Mouse (Mus musculus): Measurements from ENCODE around the gene Ctsl. TPM values are rescaled to one million over a fixed set of nuclear protein-coding genes. Genes with fewer than 3 reads are reported as not detected.
A peak's percentile ranks its signal among the peaks of the same experiment; 100 is the strongest.

Gene Ctsl
- 306 and 371 TPM in 2 replicates for total RNA-seq (2021)
- long read RNA-seq, experiment 1, transcript Ctsl-201 (8 exons, 1,971 nt) = major isoform, 529 of 585 reads
- long read RNA-seq, experiment 1, partial matches to known transcripts = 54 of 585 reads
- long read RNA-seq, experiment 1, other reads (novel, unspliced or antisense) = 2 of 585 reads
- long read RNA-seq, experiment 2, transcript Ctsl-201 (8 exons, 1,971 nt) = major isoform, 252 of 285 reads
- long read RNA-seq, experiment 2, partial matches to known transcripts = 32 of 285 reads
- long read RNA-seq, experiment 2, other reads (novel, unspliced or antisense) = 1 of 285 reads

DNA sequence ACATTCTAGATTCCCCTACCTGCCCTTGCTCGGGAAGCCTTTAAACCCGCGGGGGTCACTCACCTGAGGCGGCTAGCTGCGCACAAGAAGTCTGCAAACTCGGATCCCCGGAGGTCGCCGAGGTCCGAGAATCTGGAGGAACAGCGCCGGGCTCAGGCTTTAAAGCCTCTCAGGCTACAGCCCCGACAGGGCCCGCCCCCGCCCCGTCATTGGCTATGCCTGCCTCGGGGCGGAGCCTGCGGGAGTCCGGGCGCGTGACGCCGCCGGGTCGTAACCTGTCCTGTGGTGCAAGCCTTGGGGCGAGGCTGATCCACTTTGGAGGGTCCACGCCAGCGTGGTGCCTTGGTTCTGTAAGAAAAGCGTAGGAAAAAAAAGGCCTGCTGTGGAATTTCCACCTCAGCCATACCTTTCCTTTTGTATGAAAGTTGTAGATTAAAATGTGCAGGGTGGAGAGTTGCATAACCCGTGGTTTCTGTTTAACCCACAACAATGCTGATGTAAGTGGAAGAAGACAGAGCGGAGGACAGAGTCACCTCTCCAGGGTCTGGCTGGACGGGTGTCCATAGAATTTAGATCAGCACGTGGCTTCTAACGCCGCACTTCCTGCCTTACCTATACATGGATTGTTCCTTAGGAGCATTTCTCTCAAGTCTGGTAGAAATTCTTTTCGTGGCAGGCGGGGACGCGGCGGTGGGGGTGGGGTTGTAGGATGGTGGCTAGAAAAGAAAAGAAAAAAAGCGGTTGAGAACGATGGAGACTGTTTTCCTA, at the start of gene Ctsl:
Gene Ctsl, minus strand, starts transcription at position 718 of the 768 bp plus-strand sequence.
- DNase-seq = peak; percentile 96

DNA sequence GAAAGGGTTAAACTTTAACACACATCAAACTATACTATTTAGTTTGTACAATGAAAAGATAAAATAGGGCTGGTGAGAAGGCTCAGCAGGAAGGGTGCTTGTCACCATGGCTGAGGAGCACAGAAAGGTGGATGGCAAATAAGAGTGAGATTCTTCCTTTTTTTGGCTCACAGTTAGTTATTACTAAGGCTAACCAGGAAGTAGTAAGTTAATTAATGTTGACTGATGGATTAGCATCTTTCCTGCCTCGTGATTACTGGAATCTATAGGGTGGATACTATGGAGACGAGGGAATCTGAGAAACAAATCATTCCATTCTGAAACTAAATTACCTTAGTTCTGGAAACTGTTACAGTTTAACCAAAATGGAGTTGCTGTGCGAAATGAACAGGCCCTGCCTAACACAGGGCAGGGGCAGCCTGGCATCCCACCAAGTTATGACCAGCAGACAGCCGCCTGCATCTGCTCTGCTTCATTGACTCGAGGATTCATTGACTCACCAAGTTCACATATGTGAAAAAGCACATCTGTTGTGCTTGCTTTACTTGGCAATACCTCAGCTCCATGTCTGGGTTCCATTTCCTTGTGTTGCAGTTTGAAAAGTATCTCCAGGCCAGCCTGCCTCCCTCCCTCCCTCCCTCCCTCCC, 46.4 kb upstream of the Ctsl start:
- no peak for DNase-seq

DNA sequence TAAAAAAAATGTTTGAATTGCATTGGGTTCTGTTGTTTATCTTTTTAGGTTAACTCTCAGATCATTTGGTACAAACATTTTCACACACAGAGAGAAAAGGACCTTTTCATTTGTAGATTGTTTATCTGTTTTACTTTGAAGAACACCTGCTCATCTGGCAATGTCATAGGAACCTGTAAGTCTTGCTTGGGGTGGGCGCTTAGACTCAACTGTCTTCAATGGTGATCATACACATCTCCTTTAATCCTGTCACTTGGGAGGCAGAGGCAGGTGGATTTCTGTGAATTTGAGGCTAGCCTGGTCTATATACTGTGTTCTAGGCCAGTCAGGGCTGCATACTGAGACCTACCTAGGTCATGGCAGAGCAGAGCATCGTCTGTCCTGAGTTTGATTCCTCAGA, 45.0 kb upstream of the Ctsl start:
- no peak for DNase-seq

DNA sequence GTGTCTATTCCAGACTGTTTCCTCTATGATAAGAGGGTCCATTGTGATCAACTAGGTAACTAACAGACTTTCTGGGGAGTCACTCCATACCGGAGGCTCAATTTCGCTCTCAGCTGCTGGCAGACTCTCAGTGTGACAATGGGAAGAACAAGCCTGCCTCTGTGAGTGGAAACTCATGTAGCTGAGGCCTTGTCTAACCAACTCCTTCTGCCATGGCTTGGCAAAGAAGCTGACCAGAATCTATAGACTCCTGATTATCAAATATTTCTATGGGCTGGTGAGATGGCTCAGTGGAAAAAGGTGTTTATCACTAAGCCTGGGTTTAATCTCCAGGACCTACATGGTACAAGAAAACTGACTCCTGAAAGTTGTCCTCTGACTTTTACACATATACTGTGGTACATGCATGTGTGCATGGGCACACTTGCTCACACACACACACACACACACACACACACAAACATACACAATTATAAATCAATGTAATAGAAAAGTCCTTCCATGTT, 42.1 kb upstream of the Ctsl start:
- no peak for DNase-seq

DNA sequence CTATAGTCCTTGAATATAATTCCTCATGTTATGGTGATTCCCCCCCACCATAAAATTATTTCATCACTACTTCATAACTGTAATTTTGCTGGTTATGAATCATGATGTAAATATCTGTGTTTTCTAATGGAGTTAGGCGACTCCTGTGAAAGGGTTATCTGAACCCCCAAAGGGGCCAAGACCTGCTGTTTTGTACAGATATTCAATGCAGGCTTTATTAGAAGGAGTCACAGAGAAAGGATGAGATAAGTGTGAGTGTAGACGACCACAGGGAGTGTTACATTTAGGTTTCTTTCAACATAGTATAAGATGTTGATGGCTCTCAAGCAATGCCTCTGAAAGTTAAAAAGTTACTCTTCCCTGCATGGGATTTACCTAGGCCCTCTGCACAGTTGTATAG, 40.6 kb upstream of the Ctsl start:
- DNase-seq = no peak

DNA sequence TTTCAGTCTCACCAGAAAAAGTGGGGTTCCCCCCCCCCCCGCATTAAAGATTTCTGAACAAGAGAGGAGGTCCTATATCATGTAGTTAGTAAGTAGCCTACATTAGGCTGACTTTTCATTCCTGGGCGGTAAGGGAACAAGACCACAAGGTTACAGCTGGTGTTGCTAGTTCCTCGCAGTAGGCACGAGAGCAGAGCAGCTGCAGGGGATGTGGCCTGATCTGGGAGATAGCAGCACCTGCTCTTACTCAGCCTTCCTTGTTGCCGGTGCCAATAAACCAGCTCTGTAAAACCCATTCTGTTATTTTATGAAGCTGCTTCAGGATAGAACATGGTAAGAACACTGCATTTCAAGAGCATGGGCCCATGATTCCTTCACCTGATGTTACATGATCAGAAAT, 39.9 kb upstream of the Ctsl start:
- DNase-seq = no peak

DNA sequence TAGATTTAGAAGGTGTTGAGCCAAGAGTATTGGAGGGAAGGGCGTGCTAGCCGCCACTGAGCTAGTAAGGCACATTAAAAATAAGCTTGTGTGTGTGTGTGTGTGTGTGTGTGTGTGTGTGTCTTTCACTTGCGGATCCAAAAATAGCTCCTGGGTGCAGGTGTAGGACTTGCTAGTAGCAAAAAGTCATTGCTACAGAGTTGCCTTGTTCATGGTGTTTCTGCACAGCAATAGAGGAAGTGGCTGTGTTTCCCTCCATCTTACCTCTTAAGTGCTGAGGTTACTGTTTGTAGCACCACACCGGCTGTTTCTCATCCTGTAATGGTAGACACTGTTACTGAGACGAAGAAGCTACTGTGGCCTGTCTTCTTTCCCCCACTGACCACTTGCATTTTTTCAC, 37.3 kb upstream of the Ctsl start:
- no peak for DNase-seq

DNA sequence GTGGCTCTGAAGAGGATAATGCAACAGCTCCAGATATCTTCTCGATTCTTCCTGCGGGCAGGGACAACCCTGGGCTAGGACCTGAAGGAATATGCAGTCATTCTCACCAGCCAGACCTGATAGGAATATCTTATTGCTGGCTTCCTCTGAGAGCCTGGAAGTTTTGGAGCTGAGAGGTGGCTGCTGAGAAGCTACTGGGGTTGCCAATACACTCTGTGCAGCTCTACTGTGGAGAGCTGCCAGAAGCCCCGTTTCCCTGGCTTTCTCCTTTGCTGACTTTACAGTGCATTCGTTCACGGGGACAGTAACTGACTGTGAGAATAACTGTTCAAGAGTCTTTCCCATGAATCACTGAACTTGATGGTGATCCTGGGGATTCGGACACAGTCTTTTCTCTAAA, 34.9 kb upstream of the Ctsl start:
- DNase-seq = no peak

DNA sequence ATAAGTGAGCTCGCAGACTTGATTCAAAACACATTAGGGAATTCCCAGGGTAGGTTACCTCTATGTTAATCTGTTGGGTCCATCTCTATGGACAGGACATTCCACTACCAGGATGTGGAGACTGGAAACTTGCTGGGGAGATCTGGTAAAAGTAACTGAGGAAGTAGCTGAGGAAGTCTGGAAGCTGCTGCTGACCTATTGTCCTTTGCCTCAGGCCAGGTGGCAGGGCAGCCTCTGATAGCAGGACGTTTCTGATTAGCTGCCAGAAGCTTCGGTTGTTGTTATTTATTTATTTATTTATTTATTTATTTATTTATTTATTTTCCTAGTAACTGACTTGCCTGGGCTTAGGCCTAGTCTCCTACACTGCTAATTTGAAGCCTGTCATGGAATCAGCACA, 32.8 kb upstream of the Ctsl start:
- no peak for DNase-seq

DNA sequence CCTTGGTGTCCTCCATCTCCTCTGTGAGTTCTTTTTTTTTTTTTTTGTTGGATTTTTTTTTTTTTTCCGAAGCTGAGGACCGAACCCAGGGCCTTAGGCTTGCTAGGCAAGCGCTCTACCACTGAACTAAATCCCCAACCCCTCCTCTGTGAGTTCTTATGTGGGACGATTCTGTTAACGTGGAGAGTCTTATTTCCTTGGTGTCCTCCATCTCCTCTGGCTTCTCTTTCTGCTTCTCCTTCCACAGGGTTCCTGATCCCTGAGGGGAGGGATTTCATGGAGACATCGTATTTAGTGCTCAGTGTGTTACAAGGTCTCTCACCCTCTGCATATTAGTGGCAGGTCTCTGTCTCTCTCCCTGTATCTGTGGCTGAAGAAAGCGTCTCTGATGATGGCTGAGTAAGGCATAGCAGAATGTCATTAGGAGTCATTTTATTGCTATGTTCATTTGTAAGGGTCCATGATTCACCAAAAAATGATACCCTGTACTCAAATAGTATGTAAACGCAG, 32.3 kb upstream of the Ctsl start:
- no peak for DNase-seq

DNA sequence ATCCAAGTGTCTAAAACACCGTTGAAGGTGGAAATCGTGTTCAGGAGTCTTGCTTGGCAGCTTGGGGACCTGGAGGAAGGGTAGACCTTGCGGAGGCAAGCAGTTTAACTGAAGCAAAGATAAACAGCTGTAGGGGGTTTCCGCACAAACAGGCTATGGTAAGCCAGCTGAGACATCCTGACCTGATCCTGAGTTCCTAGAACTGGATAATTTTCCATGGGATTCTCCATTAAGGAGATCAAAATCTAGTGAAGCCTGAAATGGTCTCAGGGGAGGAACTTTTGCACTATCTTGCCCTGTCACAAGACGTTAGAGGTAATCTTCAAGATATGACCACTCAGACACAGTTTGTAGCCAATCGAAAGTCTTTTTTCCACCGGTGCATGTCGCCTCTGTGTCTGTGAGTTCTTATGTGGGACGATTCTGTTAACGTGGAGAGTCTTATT, 31.8 kb upstream of the Ctsl start:
- no peak for DNase-seq

DNA sequence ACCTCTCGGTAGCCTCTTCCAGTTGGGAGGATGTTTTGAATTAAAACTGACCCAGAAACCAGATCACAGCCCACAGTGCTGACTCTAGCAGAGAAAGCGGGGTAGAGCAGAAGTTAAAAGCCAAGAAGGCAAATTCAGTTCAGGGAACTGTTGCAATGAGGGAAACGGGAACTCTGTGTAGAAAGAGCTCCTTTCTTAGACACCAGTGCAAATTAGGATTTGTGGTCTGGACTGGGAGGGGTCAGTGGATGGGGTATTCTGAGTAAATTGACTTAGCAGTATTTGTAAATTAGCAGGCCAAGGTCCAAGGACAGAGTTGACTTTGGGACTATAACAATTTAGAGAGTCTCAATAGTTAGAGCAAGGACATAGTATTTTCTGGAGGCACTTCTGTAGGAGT, 31.3 kb upstream of the Ctsl start:
- no peak for DNase-seq

DNA sequence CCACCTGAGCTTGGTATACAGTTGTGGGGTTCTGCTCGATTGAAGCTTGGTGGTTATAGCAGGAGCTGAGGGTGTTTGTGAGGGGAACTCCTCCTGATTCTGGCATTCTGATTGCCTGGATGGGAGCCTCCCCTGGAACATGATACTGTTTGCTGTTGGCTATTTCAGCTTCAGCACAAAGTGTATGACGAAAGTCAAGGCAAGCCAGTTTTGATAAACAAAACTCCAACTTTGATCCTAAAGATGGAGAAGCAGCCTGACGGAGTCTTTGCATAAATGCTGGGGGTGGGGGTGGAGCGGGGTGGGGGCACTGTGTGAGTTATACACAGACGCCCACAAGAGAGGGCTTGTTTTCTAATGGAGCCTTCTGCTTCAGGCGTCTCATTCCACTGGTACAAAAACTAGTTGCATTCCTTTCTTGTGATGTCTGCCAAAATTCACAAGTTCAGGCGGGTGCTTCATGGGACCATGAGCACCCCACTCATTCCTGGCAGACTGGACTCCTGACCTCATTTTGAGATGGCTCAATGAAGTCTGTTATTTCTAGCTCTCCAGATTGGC, 30.2 kb upstream of the Ctsl start:
- peak; percentile 42 for DNase-seq

DNA sequence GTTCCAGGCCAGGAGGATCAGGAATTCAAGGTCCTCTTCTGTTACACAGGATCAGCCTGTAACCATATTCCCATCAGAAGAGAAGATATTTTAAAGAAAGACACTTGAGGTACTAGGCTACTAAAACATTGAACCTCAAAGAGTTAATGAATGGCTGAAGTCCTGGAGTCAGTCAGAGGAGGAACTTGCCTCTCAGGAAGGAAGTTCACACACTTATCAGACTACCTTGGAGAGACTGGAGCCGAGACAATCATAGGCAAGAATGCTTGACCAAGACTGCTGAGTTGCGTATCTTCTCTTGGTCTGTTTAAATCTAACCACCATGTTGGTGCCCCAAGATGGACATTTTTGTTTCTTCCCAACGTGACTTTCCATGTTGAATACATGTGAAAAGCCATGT, 29.2 kb upstream of the Ctsl start:
- no peak for DNase-seq

DNA sequence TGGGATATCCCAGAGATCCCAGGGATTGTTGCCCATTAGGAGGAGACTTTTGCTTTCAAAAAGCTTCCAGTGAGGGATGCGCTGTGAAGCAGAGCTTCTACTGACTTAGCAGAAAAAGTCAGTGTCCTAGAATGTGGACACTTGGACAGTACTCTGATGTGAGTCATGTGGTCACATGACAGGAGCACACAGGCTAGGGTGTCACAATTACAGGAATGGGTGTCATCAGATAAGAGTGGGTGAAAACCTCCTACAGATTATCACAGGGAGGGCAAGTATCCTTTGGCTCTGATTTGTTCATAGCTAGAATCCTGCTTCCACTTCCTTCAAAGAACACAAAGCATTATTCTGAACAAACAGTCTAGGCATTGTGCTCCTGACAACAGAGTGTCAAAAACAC, 27.4 kb upstream of the Ctsl start:
- DNase-seq = no peak

DNA sequence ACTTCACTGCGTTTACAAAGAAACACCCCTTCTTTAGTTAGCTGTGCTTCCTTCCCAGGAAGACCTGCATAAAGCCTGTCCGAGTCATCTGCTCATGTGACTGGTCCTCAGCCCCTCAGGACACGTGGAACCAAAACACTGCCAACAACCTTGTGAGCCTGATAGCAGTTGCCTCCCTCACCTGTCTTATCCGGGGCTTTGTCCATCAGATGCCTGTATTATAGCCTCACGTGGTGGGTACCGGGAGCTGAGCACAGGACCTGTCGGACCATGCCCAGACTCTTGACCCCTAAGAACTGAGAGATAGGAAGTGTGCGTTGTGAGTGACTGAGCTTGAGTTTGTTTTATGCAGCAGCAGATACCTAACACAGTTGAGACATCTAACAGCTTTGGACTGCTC, 26.3 kb upstream of the Ctsl start:
- DNase-seq = no peak

DNA sequence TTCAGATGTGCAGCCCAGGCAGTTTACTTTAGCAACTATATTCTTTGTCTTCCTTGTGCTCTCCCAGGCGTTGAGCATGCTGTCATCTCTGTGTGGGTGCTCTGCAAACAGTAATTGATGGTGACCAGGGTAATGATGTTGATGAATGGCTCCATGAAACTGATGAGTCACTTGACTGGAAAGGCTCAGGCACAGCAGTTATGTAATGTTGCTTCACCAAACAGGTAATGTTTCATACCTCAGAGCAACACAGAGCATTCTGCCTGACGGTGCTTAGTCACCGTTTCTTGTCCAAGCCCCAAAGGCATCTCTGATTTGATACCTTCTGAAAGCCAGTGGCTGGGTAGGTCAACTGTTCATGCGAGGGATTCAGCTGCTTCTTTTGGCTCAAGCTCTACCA, 17.7 kb upstream of the Ctsl start:
- DNase-seq = no peak

DNA sequence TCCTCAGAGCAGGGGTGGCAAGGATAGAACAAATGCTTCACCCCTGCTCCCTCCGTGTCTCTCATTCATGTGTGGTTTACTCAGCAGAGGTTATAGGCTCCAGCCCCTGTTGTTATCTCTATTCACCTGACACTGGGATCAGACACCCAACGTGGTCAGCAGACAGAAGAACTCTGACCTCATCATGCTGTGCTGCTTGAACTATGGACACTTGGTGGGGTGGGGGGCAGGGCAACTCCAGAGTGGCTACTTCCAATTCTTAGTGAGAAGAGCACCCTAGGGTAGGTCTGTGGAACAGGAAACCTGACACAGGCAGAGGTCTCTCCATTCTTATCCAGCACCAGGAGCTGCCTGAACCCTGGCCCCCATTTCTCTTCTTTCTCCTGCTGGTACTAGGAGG, 15.4 kb upstream of the Ctsl start:
- no peak for DNase-seq

DNA sequence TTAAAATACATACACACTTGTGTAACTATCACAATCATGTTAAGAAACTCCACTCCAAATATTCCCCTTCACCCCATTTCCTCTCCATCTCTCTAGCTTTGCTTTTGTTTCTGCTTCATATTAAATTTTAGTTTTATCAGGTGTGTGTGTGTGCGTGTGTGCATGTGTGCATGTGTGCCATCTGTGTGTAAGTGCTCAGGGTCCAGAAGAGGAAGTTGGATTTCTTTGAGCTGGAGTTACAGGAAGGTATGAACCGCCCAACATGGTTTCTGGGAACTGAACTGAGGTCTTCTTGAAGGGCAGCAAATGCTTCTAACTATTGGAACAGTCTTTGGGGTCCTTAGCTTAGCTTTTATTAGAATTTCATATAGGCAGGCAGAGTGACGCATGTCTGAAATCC, 14.2 kb upstream of the Ctsl start:
- no peak for DNase-seq

DNA sequence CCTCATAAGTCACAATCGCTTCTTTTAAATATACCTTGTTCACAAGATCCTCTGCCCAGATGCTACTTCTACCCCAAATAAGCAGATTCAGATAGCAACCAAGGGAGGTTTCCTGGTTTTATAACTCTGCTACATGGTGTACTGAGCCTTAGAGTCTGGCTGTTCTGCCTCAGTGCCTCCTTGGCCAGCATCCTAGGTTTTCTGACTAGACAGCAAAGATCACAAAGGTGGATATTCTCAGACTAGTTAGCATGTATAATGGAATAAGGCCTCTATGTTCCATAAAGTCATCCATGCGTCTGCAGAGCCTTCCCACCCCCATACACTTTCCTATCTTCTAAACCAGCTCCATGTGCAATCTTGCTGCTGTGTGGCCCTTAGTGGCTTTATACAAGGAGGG, 9.6 kb upstream of the Ctsl start:
- DNase-seq = no peak

DNA sequence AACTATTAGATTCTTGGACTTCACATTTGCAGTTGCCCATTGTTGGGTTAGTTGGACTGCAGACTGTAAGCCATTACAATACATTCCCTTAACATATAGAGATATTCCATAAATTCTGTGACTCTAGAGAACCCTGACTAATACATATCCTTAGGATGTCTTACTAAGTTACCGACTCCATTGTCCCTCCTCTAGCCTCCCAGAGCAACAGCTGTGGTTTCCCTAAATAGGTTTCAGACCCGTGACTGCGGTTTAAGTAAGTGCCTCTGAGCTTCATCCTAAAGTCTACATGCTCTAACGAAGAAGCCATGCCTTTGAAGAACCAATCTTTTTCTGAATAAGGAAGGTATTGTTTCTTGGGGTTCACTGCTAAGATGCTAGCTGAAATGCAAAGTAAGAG, 7.9 kb upstream of the Ctsl start:
- DNase-seq = no peak

DNA sequence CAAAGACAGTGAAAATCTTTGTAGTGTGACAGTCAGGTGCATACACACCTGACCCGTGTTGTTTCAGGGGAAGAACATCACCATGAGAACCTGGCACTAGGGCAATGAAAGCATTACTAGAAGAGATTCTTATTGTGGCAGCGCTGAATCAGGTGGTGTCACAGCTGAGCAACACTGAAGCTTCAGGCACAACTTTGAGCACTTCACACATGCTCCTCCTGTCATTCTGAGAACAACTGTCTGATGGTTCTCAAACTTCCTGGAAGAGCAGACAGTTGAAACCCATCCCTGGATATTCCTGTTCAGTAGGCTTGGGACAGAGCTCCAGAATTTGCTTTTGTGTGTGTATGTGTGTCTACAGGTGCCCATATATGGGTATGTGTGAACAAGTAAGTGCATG, 5.8 kb upstream of the Ctsl start:
- DNase-seq = no peak

DNA sequence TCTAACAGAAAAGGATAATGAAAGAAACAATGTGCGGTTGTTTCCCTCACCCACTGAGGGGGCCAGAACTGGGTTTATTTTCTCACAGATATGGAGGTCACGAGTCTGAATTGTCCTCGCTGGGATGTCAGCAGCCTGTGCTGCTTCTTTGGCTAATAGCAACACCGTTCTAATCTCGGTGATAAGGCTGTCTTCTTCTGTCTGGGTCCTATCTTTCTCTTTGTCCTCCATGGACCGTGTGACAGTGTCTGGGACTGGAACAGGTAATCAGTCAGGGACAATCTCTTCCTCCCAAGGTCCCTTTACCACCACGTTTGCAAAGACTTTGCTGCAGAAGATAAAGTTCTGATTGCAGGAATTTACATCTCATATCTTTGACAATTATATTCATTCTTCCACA, 4.5 kb upstream of the Ctsl start:
- no peak for DNase-seq

All from adrenal gland, postnatal 14 days (tissue).